Mouse (Mus musculus) retina, postnatal 1 day (tissue): ENCODE data around the gene Bhlha15.

Experiments
- DNase-seq: peaks from one replicate; pipeline ENCODE4 v3.0.0-alpha.2; 2012

Bhlha15 gene

DNA sequence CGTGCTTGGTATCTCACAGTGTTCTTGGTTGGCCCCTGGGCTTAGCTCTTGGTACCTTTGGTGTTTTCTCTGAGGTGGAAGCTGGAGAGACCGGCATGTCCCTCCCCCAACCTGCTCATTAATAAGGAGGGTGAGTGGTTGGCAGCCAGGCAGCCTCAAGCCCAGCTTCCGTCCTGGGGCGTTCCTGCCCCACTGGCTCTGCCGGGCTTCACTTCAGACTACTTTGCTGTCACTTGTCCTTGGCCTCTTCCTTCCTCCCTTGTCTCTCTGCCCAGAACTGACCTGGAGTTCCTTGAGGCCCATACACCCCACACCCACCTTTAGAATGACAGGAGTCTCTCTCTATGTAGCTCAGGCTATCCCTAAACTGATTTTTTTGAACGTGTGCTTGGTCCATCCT lies 2.6 kb downstream of the Bhlha15 start:
- no peak for DNase-seq

DNA sequence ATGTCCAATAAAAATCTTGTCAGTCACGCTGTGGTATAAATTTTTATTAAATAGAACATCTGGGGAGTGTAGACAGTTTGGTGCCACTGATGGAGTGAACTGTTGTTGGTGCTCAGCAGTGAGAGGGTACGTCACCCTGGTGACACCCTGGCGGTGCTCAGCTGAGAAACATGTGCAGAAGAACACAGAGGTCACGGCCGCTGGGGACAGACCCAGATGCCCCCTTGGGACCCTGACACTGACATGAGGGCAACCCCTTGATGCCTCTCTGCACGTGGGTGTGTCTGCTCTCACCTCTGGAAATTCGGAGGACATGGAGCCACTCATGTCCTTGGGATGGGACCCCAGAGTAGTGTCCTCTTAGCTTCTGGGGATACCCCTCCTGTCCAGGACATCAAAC lies 4.3 kb downstream of the Bhlha15 start:
- DNase-seq = no peak

DNA sequence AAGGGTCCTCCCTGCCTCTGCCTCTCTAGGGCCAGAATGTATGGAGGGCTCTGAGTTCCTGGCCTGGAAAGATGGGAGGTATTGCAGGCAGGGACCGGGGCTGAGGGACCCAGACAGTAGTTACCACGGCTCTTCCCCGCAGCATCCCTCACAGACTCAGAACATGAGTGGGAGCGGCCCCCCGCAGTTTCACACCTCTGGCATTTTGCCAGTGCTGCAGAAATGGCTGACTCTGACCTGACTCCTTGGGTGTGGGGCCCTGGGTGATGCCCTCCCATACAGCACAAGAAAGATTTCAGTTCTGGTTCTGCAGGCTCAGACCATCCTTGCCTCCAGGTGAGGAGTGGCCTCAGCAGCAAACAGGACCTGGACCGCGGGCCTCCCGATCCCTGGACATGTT lies 5.5 kb downstream of the Bhlha15 start:
- DNase-seq = no peak

DNA sequence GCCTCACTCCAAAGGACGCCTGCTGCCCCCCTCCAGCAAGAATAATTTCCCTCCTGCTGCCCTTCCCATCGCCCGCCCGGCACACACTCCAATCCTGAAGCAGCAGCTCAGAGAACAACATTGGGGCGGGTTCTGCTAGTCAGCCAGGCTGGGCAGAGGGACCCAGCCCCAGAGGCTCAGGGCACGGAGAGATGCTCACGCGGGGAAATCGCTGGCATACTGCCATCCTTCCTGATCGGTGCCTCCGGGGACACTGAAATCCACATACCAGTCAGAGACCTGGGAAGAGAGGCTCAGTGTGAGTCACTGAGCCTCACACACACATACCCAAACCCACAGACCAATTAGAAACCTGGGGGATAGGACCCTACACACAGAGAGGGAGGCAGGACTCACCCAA lies 10.5 kb downstream of the Bhlha15 start:
- DNase-seq = no peak

DNA sequence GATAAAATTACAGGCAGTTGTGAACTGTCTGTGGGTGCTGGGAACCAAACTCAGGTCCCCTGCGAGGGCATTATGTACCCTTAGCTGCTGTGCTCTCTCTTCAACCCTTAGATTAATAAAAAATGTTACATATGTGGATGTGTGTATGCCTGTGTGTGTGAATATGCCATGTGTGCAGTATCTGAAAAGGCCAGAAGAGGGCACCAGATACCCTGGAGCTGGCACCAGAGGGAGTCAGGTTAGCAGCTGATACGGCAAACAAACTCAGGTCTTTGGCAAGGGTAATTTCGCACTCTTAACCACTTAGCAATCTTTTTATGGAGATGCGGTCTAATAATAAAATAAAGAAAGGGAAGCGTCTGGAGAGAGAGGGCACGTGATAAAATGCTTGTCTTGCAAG lies 12.3 kb downstream of the Bhlha15 start:
- no peak for DNase-seq

DNA sequence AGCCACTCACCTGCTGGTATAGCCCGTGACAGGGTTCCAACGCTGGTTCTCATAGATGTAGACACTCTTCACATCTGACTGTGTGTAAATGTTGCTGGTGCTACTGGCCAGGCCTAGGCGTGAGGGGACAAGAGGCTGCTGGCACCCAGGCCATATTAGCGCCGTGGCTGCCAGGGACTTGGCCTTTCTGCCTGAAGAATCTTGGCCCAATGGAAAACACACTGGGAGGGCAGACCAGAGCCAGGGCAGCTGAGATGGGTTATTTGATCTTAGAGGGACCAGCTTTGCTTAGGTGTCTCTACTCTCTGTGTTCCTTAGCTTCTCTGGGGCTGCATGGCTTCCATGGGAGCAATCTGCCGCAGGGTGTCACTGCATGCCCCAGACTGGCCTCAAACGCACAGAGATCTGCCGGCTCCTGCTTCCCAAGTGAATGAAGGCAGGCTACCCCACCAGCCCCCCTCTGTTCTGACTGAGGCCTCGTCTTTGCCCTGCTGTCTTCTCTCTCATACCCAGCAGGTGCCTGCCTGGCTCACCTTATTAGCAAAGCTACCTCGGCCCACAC lies 13.4 kb downstream of the Bhlha15 start:
- no peak for DNase-seq

DNA sequence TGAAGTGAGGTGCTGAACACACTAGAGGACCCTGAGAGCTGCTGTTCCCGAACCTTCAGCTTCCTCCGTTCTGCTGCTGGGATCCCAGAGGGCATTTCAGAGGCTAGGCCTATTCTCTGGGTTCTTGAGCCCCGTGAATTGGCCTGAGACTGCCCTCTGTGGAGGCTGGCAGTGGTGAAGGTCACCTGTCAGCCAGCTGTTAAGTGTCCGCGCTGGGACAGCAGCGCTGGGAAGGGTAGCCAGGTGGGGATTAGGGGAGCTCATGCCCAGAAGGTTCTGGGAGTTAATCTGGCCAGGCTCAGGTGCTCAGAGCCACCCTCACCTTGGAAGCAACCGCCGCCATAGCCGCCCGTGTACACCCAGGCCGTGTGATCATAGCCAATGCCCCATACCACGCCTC lies 14.2 kb downstream of the Bhlha15 start:
- DNase-seq = no peak

DNA sequence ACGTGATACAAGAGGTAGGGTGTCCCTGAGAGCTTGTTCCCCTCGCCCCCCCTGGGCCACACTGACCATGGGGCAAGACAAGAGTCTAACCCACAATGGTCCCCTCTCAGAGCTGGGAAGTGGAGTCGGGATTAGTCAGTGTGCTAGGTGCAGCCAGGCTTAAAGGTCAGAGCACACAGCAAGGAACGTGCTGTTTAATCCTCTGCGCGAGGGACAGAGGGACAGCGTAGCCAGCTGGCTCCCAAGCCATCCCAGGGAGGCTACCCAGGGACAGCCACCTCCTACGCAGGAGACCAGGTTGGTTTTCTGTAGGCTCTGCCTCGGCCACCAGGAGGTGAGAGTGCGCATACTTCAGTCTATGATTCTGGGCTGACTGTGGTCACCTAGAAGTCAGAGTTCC lies 14.8 kb downstream of the Bhlha15 start:
- peak; percentile 55 for DNase-seq

DNA sequence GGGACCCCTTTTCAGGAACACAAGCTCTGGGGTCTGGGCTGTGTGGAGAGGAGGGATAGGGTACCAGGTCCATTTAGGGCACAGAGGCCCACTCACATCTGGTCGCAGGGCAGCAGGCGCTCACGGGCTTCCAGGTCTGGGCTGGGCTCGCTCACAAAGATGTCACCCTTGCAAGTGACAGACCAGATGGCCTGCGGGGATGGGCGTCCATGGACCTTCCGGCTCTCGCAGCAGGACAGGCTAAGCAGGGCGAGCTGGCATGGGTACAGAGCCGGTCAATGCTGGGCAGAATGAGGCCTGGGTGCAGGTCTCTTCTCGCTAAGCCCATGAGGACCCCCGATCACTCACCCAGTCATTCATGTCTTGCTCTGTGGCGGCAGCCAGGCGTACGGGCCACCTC lies 16.0 kb downstream of the Bhlha15 start:
- no peak for DNase-seq

DNA sequence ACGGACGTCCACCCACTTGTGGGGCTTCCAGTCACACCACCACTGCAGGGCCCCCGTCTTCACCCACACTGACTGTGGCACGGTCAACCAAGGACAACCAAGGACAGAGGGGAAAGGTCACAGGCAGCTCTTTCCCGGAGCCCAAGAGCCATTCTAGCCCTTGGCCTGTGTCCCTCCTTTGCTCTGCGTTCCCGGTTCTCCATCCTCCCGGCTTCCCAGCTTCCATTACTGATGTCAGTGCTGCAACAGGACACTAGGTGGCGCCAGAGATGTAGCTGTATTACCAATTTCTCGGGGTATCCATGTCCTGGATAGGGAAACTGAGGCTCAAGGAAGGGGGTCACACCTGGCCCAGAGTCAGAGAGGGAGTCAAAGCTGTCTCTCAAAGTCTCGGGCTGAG lies 17.4 kb downstream of the Bhlha15 start:
- peak; percentile 62 for DNase-seq

DNA sequence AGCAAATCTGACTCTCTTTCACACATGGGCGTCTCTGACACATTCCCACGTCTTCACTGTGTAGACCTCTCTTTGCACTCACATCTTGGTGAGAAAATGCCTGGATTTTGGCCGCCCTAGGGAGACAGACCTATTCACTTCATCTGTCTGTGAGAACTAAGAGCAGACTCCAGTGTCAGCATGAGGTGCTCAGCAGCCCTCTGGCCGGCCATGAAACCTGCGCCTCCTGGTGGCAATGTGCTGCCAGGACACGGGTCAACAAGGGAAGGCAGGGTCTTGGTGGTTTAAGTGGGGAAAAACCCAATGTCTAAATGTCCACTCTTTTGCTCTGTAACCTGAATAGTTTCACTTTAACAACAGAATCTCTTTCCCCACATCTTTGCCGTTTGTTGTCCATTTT lies 24.4 kb downstream of the Bhlha15 start:
- DNase-seq = peak; percentile 69

DNA sequence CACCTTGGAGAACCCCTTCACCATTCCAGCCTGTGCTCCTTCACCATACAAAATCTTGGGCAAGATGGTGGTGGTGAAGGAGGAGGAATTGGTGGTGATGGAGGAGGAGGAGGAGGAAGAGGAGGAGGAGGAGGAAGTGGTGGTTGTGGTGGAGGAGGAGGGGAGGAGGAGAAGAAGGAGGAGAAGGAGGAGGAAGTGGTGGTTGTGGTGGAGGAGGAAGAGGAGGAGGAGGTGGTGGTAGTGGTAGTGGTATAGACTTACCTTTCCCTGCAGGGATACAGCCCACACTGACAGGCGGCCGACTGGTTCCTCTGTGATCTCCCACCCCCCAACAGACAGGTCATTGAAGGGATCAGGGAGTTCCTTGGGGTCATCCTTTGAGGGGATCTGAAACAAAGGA lies 25.9 kb downstream of the Bhlha15 start:
- DNase-seq = no peak

DNA sequence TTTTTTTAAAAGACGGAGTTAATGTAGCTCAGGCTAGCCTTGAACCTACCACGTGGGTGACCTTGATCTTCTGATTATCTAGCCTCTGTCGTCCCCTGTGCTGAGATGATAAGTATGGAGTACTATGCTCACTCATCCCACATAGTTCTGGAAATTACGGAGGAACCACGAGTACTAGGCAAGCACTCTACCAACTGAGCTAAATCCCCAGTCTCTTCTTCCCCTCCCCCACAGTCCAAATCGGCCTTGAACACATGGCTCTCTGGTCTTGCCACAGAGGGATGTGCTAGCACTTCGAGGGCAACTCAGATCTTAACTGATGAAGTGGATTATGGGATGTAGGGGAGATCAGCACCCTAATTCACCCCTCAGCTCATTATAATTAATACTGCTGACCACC lies 28.0 kb downstream of the Bhlha15 start:
- DNase-seq = no peak

DNA sequence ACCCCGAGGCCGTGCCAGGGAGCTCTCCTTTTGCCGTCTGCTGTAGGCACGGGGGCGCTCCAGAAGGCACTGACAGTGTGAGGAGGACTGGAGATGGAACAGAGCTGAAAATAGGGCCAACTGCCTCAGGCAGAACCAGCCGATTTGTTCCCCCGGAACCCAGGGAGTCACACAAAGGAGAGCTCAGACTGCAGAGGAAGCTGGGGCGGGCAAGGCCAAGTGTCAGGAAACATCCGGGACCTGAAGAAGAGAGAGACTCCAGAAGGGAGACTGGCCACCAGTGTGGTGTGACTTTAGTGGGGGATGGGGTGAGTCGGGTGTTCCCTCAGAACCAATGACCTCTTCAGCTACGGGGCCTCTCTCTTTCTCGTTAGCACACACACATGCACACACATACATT lies 29.2 kb downstream of the Bhlha15 start:
- no peak for DNase-seq

DNA sequence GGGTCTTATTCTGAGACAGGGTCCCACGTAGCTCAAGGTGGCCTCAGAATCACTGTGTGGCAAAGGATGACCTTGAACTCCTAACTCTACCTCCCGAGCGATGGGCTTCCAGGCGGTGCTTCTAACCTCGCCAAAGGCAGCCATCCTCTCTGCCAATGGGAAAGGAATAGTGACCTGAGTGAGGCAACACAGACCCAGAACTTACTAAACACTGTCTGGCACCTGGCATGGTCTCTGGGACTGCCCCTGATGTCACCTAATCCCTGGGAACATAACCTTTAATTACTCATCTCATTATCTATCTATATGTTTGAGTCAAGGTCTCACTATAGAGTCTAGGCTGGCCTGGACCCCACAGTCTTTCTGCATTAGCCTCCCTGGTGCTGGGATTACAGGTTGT lies 29.9 kb downstream of the Bhlha15 start:
- DNase-seq = no peak

DNA sequence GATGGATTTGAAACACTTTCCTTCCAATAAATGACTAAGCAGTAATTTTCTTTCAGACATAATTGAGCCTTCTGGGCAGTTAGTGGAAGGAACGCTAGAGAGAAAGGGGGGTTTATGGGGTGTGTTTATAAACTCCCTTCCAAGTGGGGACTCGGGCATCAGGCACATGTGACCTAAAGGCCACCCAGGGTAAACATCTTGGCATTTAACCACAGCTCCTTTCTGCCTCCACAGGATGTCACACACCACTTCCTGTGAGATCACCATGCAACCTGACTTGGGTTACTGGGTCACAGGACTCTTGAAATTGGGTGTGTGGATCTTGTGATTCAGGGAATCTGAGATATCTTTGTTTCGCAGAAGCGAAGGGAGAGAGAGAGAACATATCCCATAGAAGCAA lies 31.2 kb downstream of the Bhlha15 start:
- DNase-seq = no peak

DNA sequence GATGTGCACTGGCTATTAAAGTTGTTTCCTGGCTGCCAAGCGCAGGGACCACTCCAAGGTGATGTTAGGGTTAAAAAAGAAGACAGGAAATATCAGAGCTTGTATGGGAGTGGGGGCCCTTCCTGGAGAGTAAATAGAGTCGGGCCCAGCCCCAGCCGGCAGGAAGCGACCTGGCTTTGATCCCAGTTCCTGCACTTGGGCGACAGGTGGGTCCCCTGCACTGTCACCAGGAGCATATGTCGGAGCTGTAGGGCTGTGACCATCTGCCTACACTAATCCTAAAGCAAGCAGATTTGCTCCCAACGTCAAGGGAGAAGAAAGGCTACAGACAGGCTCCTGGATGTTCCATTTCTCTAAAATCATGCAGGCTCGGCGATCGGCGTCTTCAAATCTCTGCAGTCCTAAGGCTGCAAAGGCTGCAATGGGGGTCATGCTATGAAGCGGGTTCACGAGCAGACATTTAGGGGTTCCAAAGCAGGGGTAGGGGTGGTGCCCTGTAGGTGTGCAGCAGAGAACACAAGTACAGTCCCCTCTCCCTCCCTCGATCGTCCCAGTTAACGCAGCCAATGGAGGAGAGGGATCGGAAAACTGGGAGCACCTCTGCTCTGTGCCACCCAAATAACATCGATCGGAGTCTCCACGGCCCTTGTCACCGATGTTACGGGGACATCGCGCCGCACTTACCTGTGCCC lies 32.9 kb downstream of the Bhlha15 start:
- peak; percentile 76 for DNase-seq

DNA sequence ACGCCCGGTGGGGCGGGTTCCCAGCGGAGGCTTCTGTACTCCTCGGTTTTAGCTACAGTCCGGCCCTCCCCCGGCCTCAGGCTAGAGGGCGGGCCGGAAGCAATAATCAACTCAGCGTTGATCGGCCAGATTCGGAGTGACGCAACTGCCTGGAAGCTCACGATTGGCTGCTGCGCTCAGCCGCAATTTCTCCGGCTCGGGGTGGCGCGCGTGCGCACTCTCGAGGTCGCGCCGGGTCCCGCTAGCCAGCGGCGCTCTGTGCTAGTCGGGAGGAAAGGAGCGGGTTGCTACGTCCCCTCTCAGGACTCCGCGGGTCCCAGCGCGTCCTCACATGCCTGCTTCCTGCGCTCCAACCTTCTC lies 33.4 kb downstream of the Bhlha15 start, which contains the start of gene Tecpr1:
Tecpr1 (minus strand) TSS at position 113 of the 360 bp plus-strand sequence.
- peak; percentile 97 for DNase-seq

DNA sequence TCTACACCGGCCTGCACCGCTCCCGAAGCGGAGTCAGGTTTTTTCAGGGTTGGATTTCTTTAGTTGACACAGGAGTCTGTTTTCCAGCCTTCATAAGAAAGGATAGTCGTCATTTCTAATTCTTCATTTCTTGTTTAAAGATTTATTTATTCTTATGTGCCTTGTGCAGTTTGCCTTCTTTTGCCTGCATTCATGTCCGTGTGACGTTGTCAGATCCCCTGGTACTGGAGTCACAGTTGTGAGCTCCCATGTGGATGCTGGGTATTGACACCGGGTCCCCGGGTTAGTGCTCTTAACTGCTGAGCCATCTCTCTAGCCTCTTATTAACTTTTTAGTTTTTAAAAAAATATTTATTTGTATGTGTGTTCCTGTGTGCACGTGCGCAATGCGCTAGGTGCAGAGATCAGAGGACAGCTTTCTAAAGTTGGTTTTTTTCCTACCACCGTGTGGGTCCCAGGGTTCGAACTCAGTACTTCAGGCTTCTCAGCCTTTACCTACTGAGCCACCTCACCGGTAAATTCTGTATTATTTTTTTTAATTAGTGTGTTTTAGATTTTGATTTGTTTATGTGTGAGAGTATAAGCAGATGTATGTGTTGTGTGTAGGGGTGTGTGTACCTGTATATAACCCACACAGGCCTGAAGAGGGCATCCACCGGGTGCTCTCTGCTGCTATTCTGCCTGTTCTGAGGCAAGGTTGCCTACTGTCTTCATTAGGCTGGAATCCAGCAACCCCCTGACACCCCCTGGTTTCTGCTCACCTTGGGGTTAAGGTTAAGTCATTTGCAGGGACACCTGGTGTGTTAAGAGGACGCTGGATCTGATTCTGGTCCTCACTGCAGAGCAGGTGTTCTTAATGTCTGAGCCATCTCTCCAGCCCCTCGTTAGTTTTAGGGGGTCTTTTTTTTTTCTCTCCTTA lies 34.1 kb downstream of the Bhlha15 start:
- DNase-seq = no peak

DNA sequence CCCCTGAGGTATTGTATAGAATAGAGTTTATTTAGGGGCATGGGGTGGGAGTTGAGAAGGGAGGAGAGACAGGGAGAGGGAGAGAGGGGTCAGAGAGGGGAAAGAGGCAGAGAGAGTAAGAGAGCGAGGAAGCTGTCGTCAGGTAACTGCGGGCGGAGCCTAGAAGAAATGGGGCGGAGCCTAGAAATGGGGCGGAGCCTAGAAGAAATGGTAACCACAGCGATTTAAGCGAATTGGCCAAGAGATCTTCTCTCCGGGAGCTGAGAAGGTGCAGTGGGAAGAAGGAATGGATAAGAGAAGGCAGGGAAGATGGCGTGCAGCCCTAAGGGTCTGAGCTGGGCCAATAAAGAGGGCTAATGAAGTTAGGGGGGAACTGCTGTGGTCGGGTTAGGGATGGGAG lies 36.1 kb downstream of the Bhlha15 start:
- no peak for DNase-seq

DNA sequence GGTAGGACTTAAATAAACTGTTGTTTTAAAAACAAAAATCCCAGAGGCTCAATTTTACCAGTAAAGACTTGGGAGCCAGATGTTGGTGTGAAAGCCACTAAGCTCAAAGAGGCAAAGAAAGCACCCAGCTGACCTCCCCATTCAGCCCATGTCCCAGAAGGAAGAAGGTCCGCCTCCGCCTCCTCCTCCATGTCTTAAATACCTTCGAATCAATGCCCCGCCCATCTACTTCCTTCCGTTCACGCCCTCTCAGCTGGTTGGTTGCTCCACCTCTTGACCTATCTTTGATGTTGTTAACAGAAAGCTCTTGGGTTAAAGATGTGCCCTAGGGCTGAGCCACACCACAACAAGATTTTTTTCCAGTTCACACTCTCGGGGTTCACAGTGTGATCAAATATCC lies 40.1 kb downstream of the Bhlha15 start:
- no peak for DNase-seq

DNA sequence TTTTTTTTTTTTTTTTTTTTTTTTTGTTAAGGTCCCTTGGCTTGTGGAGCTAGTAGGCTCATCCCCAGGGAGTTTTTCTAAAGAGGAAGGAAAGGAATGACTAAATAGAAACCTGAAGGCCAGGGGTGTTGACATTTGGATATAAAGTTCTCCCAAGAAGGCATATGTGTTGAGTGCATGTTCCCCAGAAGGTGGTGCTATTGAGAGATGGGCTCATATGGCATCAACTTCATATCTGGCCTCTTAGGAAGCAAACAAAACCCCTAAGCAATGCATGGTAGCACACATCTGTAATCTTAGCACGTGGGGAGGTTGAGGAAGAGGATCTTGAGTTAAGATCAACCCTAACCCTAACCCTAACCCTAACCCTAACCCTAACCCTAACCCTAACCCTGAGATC lies 41.3 kb downstream of the Bhlha15 start:
- peak; percentile 30 for DNase-seq

DNA sequence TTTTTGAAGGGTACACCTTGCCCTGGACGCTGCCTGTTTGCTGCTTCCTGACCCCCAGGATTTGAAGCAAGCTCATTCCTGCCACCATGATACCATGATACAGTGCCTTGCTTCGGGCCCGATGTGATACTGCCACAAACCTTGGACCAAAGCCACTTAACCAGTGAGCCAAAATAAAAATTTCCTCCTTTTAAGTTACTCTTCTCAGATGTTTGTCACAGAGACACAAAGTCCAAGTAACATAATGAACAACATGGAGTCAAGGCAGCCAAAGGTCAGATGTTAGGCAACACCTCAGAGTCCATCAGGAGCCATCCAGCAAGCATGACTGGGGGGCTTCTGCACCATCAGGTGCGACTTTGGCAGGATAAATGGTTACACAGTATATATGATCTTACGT lies 42.4 kb downstream of the Bhlha15 start:
- DNase-seq = no peak

DNA sequence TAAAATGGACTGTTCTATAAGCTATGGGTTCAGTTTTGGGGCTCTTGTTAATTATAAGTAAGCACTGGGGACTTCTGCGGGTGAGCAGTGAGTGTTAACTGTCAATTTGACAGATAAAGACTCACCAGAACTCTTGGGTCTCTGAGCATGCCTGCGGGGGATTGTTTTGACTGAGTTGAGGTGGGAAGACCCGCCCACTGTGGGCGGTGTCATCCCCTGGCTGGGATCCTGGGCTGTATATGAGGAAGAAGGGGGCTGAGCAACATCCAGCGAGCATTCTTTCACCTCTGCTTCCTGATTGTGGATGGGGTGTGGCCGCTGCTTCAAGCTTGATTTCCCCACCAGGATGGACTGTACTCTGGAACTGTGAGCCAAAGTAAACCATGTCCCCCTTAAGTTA lies 44.1 kb downstream of the Bhlha15 start:
- DNase-seq = no peak
